Mouse (Mus musculus): ENCODE results near the gene Snx30. TPM values are rescaled to one million over a fixed set of nuclear protein-coding genes. Genes with fewer than 3 reads are reported as not detected.
A peak's percentile ranks its signal among the peaks of the same experiment; 100 is the strongest.

Snx30 gene
- polyA plus RNA-seq, 1 experiment from 2014 or later: 16.8 TPM

- no peak for DNase-seq (ENCODE audit: low spot score)
These were observed 11.5 kb upstream of the Snx30 start for GRCm38 (mm10) chr4:59794116-59794515.

DNA sequence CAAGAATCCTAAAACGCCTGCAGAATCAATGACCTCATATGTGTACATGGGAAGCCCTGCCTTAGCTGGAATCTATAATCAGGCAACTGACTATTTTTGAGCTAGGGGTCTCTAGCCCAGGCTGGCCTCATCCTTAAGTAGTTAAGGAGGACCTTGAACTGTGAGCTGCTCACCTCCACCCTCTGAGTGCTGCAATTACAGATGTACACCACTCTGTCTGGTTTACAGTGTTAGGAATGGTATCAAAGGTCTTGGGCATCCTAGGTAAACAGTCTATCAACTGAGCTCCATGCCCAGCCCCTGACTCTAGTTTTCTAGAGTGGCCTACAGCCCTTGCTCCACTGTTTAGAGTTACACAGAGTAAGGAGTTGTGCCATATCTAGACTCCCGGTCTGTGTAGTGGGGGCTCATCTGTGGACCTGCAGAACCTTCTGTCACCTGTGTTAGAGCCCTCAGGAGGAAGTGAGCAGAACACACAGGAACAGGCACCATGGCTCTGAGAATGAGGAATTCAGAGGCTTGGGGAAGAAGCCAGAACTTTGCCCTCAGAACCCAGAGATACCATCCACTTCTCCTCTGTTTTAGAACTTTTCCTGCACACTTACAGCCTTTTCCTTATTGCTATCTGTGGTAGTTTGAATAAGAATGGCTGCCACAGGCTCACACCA lies 9.7 kb upstream of the Snx30 start:
- no peak for DNase-seq (ENCODE audit: low spot score)

DNA sequence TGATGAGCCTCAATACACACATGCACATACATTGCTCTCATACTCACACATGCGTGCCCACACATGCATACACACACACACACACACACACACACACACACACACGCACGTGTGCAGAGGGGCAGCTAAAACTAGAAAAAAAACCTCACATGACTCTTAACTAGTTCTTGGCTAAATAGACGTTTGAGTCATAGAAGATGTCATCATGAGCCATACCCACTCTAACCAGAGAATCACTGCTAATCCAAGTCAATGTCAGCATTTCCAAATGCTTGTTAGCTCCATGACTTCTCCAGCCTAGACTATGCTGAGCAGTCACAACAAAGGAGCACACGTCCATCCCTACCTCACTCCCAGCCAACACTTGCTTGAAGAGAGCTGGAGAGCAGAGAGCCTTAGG lies 5.5 kb upstream of the Snx30 start:
- no peak for DNase-seq (ENCODE audit: low spot score)

GRCm38 (mm10) chr4:59801489-59801888 lies 4.2 kb upstream of the Snx30 start, which contains the start of gene Inip:
Gene Inip (minus strand): TSS chr4:59801589.
- no peak for DNase-seq (ENCODE audit: low spot score)

- DNase-seq (ENCODE audit: low spot score): no peak
These were observed 3.5 kb upstream of the Snx30 start for GRCm38 (mm10) chr4:59802107-59802506.

- DNase-seq (ENCODE audit: low spot score): no peak
These were observed 2.8 kb upstream of the Snx30 start for GRCm38 (mm10) chr4:59802792-59803191.

DNA sequence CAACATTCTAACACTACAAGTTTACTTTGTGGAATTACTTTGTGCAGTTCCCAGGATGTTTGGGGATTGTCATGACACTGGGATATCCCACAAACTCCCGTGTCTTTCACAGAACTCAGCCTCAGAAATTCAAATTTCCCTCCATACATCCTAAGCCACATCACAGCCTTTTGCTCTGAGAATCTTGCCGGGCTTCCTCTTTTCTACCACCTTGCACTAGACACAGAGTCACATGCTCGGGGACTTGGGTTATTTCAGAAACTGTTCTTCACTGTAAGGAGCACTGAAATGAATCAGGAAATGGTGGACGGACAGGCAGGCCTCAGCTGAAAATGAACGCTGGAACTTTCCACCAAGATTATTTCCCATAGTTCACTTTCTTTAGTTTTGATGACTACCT lies 2.3 kb upstream of the Snx30 start:
- peak; percentile 64 for DNase-seq (ENCODE audit: low spot score)

DNA sequence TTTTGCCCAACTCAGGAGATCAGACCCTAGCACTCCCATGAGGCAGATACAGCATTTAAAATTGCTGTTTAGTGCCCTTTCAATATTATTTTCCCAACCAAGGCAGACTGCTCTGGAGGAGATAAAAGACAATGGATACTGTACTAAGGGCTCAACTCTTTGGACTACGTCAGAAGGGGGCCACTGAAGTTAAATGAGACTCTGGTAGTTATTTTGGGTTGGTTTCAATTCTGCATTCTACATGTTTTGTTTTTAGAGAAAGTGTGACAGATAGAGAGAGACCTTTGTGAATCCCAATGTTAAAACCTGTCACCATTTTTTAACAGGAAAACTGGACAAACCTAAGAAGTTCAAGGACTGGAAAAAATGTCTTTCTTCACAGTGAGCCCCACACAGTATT lies 886 bp upstream of the Snx30 start:
- DNase-seq (ENCODE audit: low spot score): no peak

GRCm38 (mm10) chr4:59805968-59806878 lies 583 bp downstream of the Snx30 start:
- peak; percentile 34 for DNase-seq (ENCODE audit: low spot score)

GRCm38 (mm10) chr4:59806879-59807195 lies 1.2 kb downstream of the Snx30 start:
- DNase-seq (ENCODE audit: low spot score): no peak

GRCm38 (mm10) chr4:59807521-59807920 lies 1.9 kb downstream of the Snx30 start:
- no peak for DNase-seq (ENCODE audit: low spot score)

GRCm38 (mm10) chr4:59808396-59808795 lies 2.8 kb downstream of the Snx30 start:
- peak; percentile 32 for DNase-seq (ENCODE audit: low spot score)

DNA sequence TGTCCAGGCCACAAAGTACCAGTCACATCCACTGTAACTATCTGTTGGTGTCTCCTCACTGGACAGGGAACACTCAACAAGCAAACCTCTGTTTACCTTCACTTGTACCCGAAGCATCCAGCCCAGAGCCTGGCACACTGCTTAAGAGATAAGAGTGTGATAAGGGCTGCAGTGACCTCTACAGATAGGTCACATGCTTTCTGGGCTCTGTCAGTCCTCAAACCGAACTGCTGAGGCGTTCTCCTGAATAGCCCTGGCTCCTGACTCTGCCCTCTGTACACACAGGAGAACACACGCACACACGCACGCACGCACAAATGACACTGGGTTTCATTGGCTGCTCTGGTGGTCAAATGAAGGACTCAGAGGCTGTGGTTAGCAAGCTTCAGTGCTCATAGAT lies 8.5 kb downstream of the Snx30 start:
- no peak for DNase-seq (ENCODE audit: low spot score)

DNA sequence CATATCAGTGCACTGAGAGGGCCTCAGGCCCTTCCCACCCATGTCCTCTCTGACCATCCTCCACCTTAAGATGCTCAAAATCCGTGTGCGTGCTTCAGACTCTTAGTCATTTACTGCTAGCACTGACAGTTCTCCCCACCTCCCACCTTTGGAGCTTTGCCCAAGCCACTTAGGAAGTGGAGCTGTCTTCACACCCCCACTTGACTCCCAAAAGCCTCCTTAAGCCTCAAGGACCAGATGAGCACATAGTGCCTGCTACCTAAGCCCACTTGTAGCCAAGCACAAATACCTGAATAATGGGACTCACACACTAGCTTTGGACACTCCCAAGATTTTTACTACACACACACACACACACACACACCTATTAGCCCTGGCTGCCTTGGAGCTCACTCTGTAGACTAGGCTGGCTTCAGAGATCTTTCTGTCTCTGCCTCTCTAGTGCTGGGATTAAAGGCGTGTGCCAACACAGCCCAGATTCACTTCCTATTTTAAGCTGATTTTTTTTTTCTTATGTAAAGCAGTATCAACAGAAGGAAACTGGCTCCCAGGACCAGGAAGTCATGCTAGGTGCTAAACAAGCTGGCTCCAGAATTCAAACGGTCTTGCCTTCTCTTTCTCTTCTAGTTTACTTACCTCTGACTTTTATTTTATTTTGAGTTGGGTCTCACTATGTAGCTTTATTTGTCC lies 9.6 kb downstream of the Snx30 start:
- DNase-seq (ENCODE audit: low spot score): no peak

GRCm38 (mm10) chr4:59816016-59816415 lies 10.4 kb downstream of the Snx30 start:
- DNase-seq (ENCODE audit: low spot score): no peak

DNA sequence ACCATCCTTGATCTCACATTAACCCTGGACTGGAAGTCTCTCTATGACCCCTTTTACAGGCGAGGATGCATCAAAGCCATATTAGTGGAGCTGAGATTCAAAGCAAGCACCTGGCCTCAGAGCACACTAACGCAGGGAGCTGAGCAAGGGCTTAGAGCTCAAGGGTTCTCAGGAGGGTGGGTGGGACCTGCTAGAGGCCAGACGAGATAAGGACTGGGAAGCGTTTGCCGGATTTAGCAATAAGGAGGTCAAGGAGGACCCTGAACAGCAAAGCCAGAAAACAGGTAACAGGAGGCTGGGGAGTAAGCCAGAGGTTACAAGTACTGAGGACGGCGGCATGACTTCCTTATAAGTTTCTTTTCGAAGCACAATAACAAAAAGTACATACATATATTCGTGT lies 10.8 kb downstream of the Snx30 start:
- DNase-seq (ENCODE audit: low spot score): no peak

DNA sequence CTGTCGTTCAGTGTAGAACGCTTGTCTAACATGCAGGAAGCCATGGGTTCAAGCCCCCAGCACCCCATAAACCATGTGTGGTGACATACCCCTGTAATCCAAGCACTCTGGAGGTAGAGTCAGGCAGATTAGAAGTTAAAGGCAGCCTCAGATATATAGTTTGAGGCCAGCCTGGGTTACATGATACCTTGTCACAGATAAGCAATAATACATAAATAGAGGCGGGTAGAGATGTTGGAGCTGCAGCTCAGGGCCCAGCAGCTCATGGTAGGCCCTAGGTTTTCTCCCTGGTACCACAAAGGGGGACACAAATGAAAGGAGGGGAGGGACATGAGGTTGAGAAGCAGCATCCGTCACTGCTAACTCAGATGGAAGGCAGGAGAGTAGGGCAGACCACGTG lies 12.2 kb downstream of the Snx30 start:
- DNase-seq (ENCODE audit: low spot score): no peak

DNA sequence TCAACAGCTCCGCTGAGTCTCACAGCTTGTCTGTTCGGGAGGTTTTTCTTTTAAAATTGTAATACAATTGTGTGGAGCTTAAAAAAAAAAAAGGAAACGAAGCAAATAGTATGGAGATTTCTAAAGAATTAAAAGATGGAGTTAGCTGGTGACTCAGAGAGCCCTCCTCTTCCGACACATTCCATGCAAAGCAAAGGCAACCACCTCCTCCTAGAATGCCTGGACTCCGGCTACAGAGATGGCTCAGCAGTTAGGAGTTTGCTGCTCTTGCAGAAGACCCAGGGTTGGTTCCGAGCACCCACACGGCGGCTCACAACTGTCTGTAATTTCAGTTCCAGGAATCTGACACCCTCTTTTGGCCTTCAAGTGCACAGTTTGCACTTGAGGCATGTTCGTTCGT lies 12.9 kb downstream of the Snx30 start:
- DNase-seq (ENCODE audit: low spot score): no peak

DNA sequence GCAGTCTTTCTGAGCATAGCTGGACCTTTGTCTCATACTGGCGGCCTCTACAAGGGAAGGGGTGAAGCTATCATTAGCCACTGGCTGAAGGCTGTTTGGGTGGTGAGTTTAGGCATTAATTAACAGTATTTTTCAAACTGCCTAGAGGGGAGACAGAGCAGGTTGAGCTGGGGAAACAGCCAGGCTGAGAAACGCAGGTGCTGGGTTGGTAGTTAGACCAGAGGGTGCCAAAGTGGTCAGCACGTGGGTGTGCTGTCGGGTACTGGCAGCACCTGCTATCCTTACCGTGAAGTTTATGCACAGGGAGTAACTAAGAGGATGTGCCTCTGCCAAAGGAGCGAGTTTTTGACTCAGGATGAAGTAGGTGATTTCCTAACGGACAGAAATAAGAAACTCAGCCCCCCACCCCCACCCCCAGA lies 13.4 kb downstream of the Snx30 start:
- peak; percentile 42 for DNase-seq (ENCODE audit: low spot score)

DNA sequence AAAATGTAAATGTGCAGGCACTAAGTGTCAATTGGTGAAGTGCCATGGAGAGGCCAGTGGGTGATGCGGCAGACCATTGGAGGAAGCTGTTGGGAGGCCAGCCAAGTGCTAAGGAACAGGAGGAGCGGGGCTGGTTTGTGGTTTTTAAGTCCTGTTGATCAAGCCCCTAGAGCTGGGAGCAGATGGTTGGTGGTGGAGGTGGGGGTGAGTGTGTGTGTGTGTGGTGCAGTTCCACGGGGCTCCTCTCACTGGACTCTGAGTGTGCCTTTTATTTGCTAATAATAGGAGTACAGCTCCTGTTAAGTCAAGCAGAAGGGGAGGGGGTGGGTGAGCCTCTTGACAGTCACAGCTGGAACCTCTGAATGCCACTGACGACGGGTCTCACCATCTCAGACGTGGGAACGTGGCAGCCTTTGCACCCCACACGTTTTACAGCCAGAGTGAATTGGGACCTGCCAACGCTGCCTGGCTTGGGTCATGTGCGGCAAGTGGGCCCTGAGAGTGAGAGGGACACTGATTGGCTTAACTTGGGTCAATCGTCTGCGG lies 13.9 kb downstream of the Snx30 start:
- no peak for DNase-seq (ENCODE audit: low spot score)

DNA sequence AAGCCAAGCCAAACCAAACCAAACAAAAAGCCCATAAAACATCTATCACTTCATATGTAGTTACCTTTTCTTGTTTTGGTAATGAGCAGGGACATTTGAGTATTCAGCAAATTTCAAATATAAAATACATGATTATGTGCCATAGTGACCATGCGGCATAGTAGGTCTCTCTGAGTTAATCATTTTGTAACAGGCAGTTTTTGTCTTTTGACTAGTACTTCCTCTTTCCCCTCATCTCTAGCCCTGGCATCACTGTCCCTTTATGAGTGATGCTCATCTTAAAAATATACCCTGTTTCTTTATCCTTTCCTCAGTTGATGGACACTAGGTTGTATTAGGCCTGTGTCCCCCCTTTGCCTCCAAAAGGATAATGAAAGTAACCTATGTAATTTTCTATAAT lies 15.9 kb downstream of the Snx30 start:
- no peak for DNase-seq (ENCODE audit: low spot score)

- DNase-seq (ENCODE audit: low spot score): peak; percentile 26
These were observed 16.5 kb downstream of the Snx30 start for GRCm38 (mm10) chr4:59822119-59822518.
